Mouse (Mus musculus) thymus, adult 2 months (tissue): Measurements from ENCODE around the gene Map3k20. TPM values are rescaled to one million over a fixed set of nuclear protein-coding genes. Genes with fewer than 3 reads are reported as not detected.

ENCODE experiments used
- DNase-seq: peaks from one replicate; pipeline ENCODE4 v3.0.0; 2021
- H3K27ac ChIP-seq: fragments of 200-500 bp; 2 replicates; pipeline ENCODE4 v1.5.1; 2012; ENCODE audit warnings: low read length, control low read depth; ENCODE audit not compliant: control insufficient read depth, insufficient read depth
- H3K27me3 ChIP-seq: fragments of 200-500 bp; 2 replicates; pipeline ENCODE4 v1.6.1; 2012; ENCODE audit warnings: mild to moderate bottlenecking, low read length, moderate library complexity, mixed read lengths; ENCODE audit not compliant: control insufficient read depth, insufficient read depth
- H3K36me3 ChIP-seq: fragments of 200-500 bp; 2 replicates; pipeline ENCODE4 v1.6.1; 2012; ENCODE audit warnings: mild to moderate bottlenecking, low read length, moderate library complexity; ENCODE audit not compliant: control insufficient read depth, insufficient read depth
- H3K4me1 ChIP-seq: fragments of 200-500 bp; replicated peaks from 2 replicates; pipeline ENCODE4 v1.6.1; 2012; ENCODE audit warnings: low read length; ENCODE audit not compliant: control insufficient read depth, insufficient read depth
- H3K4me3 ChIP-seq: fragments of 200-500 bp; 2 replicates; pipeline ENCODE4 v1.5.1; 2012; ENCODE audit warnings: mild to moderate bottlenecking, low read length, control low read depth, moderate library complexity; ENCODE audit not compliant: control insufficient read depth, insufficient read depth
- CTCF ChIP-seq: fragments of 200-500 bp; IDR thresholded peaks from 2 replicates; pipeline ENCODE4 v1.5.1; 2012; ENCODE audit warnings: mild to moderate bottlenecking, control low read depth, low read length, moderate library complexity, borderline replicate concordance; ENCODE audit not compliant: control insufficient read depth, poor library complexity, insufficient read depth; ENCODE audit errors: extremely low read depth
- POLR2A ChIP-seq: fragments of 200-500 bp; IDR thresholded peaks from 2 replicates; pipeline ENCODE4 v1.6.1; 2012; ENCODE audit warnings: mild to moderate bottlenecking, low read length, control low read depth, moderate library complexity; ENCODE audit not compliant: control insufficient read depth, poor library complexity, insufficient read depth; ENCODE audit errors: extremely low read depth
- WGBS: fragments of 180-500 bp; shearing (Covaris S2); methylation state at CpG from one replicate; pipeline ENCODE4 v1.1.7; 2018; 5-methylcytosine and 5-hydroxymethylcytosine counted together
- polyA plus RNA-seq: library from polyadenylated mRNA; depleted of rRNA; stranded (reverse); fragments of >200 nt; gene quantifications from 2 replicates; pipeline ENCODE4 v1.2.3, GENCODE M21; 2012

Gene Map3k20
- polyA plus RNA-seq, 1 experiment, result 8.3 TPM

GRCm38 (mm10) chr2:72253882-72254281 is 31.6 kb upstream of the Map3k20 start:
- no peak overlapping the region for H3K27ac ChIP-seq
- H3K4me1 ChIP-seq, result no peaks in the 10 kb centered on the region
- no peak for DNase-seq
- no peaks in the 10 kb centered on the region for H3K36me3 ChIP-seq
- TF ChIP-seq POLR2A (no peak), CTCF (no peak)
- no peaks in the 10 kb centered on the region for H3K27me3 ChIP-seq
- WGBS, result 87% methylated on average over 4 of the region's 4 CpGs
- no peak overlapping the region for H3K4me3 ChIP-seq

- Histone ChIP-seq H3K27me3 (no peaks in the 10 kb centered on the region), H3K4me1 (no peaks in the 10 kb centered on the region), H3K4me3 (no peak overlapping the region), H3K27ac (no peak overlapping the region), H3K36me3 (no peaks in the 10 kb centered on the region)
- 78% methylated on average over 14 of the region's 14 CpGs for whole genome bisulfite sequencing
- DNase-seq, result no peak
- no peak for TF ChIP-seq POLR2A
- TF ChIP-seq CTCF, result no peak
Measured at GRCm38 (mm10) chr2:72254813-72255582, 30.4 kb upstream of the Map3k20 start.

GRCm38 (mm10) chr2:72260704-72261103 is 24.7 kb upstream of the Map3k20 start:
- no peaks in the 10 kb centered on the region for H3K36me3 ChIP-seq
- H3K27ac ChIP-seq, result no peak overlapping the region
- no peaks in the 10 kb centered on the region for H3K4me1 ChIP-seq
- 69% methylated on average over 1 of the region's 1 CpGs for WGBS
- H3K27me3 ChIP-seq, result no peaks in the 10 kb centered on the region
- no peak overlapping the region for H3K4me3 ChIP-seq
- no peak for DNase-seq
- TF ChIP-seq CTCF, result no peak
- TF ChIP-seq POLR2A, result no peak

GRCm38 (mm10) chr2:72262814-72263480 is 22.5 kb upstream of the Map3k20 start:
- H3K4me3 ChIP-seq, result no peak overlapping the region
- TF ChIP-seq CTCF (no peak), POLR2A (no peak)
- no peaks in the 10 kb centered on the region for H3K27me3 ChIP-seq
- DNase-seq, result no peak
- 94% methylated on average over 6 of the region's 6 CpGs for WGBS
- H3K27ac ChIP-seq, result no peak overlapping the region
- H3K36me3 ChIP-seq, result no peaks in the 10 kb centered on the region
- H3K4me1 ChIP-seq, result no peaks in the 10 kb centered on the region

GRCm38 (mm10) chr2:72267390-72267789 is 18.0 kb upstream of the Map3k20 start:
- 97% methylated on average over 6 of the region's 6 CpGs for WGBS
- Histone ChIP-seq H3K36me3 (no peaks in the 10 kb centered on the region), H3K27me3 (no peaks in the 10 kb centered on the region), H3K27ac (no peak overlapping the region), H3K4me1 (no peaks in the 10 kb centered on the region), H3K4me3 (no peak overlapping the region)
- DNase-seq, result no peak
- no peak for TF ChIP-seq POLR2A
- TF ChIP-seq CTCF, result no peak

DNA sequence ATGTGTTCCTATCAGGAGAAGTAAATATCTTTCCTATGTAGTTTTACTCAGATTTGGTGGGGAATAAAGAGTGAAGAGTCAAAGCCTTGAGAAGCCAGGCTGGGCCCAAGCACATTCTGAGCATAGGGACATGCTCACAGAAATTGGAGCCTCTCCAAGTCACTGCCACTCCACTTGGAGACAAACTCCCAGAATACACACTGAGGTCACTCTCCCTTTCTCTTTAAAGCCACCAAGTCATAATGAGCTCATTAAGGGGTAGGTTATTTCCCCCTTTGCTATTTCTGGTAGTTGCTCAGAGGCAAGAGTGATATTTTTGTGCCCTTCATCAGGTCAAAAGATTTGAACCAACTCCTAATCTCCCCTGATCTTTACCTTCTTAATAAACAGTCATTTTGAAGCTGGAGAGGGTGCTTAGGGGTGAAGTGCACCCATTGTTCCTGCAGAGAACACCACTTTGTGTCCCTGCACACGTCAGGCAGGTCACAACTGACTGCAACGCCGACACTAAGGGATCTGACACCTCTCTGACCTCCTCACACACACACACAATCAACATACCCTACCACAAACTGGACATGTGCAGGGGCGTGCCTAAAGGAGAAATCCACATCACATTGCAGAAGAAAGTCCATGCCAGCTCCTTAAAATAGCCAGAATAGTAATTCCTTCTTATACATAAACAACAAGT is 15.6 kb upstream of the Map3k20 start:
- DNase-seq, result no peak
- Histone ChIP-seq H3K27me3 (no peaks in the 10 kb centered on the region), H3K36me3 (no peaks in the 10 kb centered on the region), H3K27ac (no peak overlapping the region), H3K4me1 (no peaks in the 10 kb centered on the region), H3K4me3 (no peak overlapping the region)
- WGBS, result 92% methylated on average over 4 of the region's 4 CpGs
- TF ChIP-seq POLR2A (no peak), CTCF (no peak)
